Mouse (Mus musculus) adrenal gland, adult (tissue): ENCODE measurements around the gene Pitpnb.

Source experiments
- DNase-seq, 2 experiments: peaks; one replicate each; pipeline ENCODE4 v3.0.0; 2022 to 2023; ENCODE audit warnings: low spot score in 1 of 2; ENCODE audit not compliant: inconsistent age in 2 of 2

Pitpnb gene

DNA sequence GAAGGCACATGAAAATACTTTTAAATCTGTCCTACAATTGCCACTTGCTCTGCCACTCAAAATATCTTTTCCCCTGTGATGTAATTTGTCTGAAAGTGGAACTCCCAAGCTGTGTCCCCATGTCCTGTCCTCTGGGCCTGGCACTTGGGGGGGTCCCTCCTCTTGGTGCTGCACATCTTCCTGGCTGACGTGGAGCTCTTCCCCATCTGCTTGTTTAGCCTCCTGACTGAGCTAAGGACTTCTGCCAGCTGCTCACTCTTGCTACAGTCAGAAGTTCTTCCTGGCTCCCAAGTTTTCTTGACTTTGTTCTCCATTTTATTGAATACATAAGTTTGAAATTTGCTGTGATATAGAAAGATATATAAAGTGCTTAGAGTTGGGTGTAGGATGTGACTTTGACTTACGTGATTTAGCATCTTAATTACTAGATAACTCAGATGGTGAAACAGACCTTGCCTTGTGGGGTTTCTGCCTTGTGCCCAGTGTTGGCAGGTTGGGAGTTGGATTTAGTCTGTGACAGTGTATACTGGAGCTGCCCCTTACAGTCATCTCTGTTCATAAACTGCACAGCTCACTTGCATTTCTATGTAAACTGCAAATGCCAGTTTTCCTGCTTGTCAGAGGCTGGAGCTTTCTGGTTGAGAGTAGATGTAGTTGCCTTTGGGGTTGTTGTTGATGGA is 14.3 kb downstream of the Pitpnb start:
- no peak for DNase-seq

GRCm38 (mm10) chr5:111356811-111357617 is 26.5 kb downstream of the Pitpnb start:
- DNase-seq = no peak

DNA sequence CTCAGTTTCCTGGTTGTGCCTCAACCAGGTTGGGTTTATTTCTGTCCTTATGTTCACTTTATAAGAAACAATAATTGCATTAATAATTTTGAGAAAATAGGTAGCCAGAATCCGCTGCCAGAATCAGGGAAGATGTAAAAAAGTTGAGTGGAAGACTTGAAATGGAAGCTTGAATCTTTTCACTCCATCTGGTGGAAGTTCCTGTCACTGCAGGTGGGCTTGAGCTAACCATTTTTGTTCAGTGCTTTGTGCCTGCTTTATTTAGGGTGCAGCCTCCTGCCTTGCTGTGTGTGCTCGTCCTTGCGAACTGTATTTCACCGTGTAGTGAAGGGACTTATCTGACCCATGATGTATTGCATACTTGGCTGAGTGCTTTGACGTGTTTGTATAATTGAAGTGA is 30.0 kb downstream of the Pitpnb start:
- DNase-seq = no peak

GRCm38 (mm10) chr5:111361058-111361457 is 30.5 kb downstream of the Pitpnb start:
- DNase-seq = no peak

GRCm38 (mm10) chr5:111361846-111362245 is 31.3 kb downstream of the Pitpnb start:
- DNase-seq = no peak

- DNase-seq = no peak
These were observed 33.0 kb downstream of the Pitpnb start for GRCm38 (mm10) chr5:111363446-111364062.

- peak; percentile 16 to 80 for DNase-seq
These were observed 34.0 kb downstream of the Pitpnb start for GRCm38 (mm10) chr5:111364533-111364932.

GRCm38 (mm10) chr5:111366140-111366539 is 35.6 kb downstream of the Pitpnb start:
- DNase-seq = no peak

GRCm38 (mm10) chr5:111367937-111368517 is 37.5 kb downstream of the Pitpnb start:
- no peak for DNase-seq

GRCm38 (mm10) chr5:111368576-111368975 is 38.0 kb downstream of the Pitpnb start:
- no peak for DNase-seq

- DNase-seq = no peak
These were observed 45.1 kb downstream of the Pitpnb start for GRCm38 (mm10) chr5:111375616-111376015.

DNA sequence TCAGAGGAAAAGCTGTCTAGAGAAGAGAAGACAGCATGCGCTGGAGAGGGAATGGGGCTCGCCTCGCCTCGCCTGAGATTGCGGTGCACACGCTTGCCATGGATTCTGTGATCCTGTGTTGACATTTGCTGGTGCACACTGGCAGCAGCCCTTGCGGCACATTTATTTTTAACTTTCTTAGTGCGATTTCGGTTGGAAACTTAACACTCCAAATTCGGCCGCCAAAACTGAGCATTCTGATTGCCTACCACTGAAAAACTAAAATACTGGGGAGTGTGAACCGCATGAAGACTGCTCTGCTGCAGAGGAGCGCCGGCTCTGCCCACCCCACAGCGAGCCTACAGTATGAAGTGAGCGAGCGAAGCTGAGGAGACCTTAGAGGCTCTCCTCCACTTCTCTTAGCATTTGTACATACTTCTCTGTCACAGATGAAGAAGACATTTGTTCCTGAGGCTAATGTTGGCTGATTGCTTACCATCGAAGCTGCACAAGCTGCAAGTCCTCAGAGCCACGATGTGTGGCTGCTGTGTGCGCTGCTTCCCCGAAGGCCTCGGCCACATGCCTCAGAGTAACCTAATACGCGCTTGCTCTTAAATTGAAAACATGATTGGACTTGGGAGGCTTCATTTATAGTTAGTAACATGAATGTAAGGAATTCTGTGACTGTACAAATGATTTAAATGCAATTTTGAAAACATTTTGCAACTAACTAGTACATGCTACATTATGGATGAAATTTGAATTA is 45.9 kb downstream of the Pitpnb start:
- DNase-seq = no peak

DNA sequence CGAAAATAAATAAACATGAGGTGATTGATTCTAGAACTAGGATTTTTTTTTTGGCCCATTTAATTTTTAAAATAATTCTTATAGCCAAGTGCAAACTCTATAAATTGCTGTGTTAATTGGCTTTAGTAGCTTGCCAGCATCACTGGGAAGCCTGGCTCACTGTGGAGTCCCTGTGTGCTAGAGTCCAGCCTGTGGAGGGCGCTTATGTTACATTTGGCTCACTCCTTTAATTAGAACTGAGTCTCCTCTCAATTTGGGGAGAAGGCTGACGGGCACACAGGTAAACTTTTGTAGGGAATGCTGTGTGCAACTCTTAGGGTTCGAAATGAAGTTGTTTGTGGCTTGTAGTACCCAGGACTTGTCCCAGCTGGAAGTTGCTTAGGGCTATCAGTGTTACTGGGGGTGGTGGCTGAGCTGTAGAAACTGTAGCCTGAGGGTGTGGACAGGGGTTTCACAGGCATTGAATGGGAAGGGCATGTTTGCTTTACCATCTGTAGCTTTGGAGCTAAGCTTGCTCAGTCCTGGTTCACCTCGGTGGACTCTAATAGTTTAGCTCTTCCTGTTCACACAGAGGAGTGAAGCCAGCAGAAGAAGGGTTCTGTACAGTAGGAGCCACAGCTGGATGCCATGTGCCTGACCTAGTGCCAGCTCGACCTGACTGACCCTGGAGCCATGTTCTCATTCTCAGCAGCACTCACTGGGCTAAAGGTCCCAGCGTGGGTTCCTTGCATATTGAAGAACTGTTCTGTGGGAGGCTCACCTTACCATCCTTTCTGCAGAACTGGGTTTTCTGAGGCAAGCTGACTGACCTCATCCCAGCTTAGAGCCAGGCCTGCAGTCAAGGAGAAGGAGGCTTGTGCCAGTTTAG is 47.8 kb downstream of the Pitpnb start:
- peak in 1 of 2 experiments; percentile 50 for DNase-seq

DNA sequence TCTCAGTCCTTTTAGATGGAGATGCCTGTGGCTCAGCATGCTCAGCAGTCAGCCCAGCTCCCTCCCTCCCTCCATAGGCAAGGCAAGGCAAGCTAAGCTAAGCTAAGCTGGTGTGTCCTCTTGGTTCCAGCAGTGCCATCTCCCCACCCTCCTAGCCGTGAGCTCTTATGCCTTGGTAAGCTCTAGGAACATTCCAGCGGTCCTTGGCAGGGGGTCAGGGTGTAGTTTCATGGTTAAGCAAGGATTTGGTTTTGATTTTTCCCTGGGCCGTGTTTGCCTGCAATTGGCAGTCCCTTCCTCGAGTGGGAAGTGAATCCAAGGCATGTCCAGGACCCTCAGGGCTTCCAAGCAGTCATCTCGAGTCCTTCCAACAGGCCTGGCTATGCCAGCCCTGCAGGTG is 52.8 kb downstream of the Pitpnb start:
- DNase-seq = no peak

GRCm38 (mm10) chr5:111390911-111391310 is 60.3 kb downstream of the Pitpnb start:
- DNase-seq = peak in 1 of 2 experiments; percentile 23

DNA sequence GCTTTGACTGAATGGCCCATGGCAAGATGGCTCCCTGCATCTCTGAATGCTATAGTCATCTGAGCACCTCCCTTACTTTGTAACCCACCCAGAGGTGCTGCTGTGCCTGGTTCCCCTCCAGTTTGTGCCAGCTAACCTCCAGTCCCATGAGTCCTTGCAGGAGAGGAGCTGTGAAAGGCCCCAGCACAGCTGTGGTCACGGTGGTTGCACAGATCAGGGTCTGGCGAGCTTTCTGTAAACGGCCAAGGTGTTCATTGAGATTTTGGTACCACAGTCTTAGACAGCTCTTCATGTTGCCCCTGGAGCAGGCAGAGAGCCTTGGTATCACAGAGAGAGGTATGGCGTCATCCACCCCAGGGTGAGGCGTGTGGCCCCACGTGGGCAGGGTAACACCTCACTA is 60.9 kb downstream of the Pitpnb start:
- no peak for DNase-seq

DNA sequence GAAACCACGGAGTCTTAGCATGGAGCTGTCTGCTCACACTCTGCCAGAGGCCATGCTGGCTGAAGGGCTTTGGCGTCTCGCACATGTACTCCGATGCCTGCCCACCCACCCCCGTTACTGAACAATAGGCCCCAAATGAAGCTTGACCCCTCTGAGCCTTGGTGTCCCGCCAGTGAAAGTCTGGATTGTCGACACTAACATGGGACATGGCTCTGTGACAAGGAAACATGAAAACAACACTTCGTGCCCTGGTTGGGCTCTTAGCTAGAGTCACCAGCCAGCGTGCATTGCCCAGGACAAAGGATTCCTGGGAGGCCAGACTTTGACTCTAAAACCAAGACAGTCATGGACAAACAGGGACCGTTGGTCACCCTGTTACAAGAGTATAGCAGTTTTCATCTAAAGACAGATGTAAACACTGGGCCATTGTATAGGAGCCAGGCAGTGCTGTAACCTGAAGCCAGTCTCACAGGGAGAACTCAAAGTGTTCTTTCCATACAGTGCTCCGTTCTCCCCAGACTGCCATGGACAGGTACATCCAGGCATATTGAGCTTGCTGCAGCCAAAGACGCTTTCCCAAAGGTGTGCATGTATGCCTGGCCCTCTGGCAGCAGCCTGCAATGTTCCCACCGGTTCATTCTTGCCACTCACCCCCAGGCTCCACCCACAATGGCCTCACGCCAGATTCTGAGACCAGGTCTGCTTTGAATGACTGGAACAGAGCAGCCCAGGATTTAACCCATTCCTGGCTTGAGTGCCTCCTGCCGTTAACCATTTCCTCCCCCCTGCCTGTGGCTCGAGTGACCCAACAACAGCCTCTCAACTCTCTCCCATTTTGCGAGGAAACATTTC is 63.0 kb downstream of the Pitpnb start:
- peak; percentile 49 to 75 for DNase-seq

DNA sequence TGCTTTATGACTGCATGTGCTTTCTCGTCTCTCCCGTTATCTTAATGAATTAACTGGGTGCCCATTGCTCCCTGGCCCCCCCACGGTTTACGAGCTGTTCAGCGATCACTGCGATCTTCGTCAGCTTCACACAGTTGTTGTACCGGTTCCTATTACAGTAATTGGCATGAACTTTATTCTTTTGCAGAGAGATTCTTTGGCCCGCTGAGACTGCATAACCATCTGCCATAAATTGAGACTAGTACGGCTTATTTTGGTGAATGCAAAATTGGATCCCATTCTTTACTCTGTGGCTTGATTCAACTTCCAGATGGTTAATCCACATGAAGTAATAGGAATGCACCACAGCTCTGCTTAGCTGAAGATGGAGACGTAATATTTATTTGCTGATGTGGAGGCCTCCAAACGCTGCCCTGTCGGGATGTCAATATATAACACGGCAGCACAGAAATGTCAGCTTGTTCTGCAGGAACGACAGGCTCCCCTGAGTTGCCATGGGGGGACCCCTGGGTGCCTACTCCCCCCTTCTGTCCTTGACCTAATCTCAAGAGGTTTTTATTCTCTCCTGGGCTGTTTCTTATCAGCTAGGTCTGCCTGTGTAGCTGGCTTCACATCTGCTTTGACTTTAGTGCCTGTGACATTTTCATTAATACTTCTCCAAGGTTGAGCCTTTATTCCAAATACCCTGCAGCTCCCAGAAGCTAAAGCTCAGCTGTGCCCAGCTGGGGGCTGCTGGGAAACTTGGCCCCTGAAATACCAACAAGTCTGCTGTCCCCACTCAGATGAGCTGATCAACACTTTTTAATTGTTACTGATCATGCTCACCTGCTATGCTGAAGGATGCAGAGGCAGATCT is 63.9 kb downstream of the Pitpnb start:
- DNase-seq = no peak
